8 mouse cellular contexts compared by ENCODE assay signal in genomic region chr14:54701298-54701697, GRCm38 (mm10). TPM values are rescaled to one million over a fixed set of nuclear protein-coding genes. Genes with fewer than 3 reads are reported as not detected.
DNase-seq lines count a peak whose midpoint lies in the region; ATAC-seq lines count a peak whose summit lies in the region.

No protein-coding gene starts in this region.

- no peak overlapping the region for H3K4me2 ChIP-seq in forebrain, embryonic 11.5 days (ENCODE audit: low read depth, low read length, severe bottlenecking)
- no peak overlapping the region for H3K4me2 ChIP-seq in forebrain, embryonic 12.5 days
- no peak overlapping the region for H3K4me2 ChIP-seq in hindbrain, embryonic 12.5 days (replicated peaks)

- H3K4me1 ChIP-seq in forebrain, embryonic 11.5 days (replicated peaks; ENCODE audit: control insufficient read depth, insufficient read depth, low read length) = no peaks in the 10 kb centered on the region
- no peaks in the 10 kb centered on the region for H3K4me1 ChIP-seq in forebrain, embryonic 12.5 days
- H3K4me1 ChIP-seq in hindbrain, embryonic 12.5 days = no peaks in the 10 kb centered on the region

- H3K27ac ChIP-seq in forebrain, embryonic 11.5 days (ENCODE audit: low read depth, low read length) = no peak overlapping the region
- no peak overlapping the region for H3K27ac ChIP-seq in forebrain, embryonic 12.5 days
- H3K27ac ChIP-seq in hindbrain, embryonic 12.5 days = no peak overlapping the region

- 11% methylated on average over 6 of the region's 6 CpGs for WGBS in forebrain, embryonic 11.5 days
- WGBS in forebrain, embryonic 12.5 days = 9% methylated on average over 6 of the region's 6 CpGs
- WGBS in hindbrain, embryonic 12.5 days = 13% methylated on average over 6 of the region's 6 CpGs

- DNase-seq in forebrain, embryonic 11.5 days (ENCODE audit: low spot score) = peak; percentile 84
- DNase-seq in forelimb bud, embryonic 11.5 days (ENCODE audit: low read depth, low spot score) = peak; percentile 75
- peak; percentile 58 to 72 for DNase-seq in layer of hippocampus, postnatal 14 days (ENCODE audit: low spot score in 2 of 2)
- DNase-seq in mesoderm, embryonic 11.5 days (ENCODE audit: low read depth, low spot score) = peak; percentile 82
- peak; percentile 83 to 91 for DNase-seq in spleen, postnatal 10 days (ENCODE audit: low spot score in 2 of 2)

- no peak overlapping the region for H3K4me3 ChIP-seq in forebrain, embryonic 11.5 days (ENCODE audit: low read depth, low read length)
- no peak overlapping the region for H3K4me3 ChIP-seq in forebrain, embryonic 12.5 days (replicated peaks)
- no peak overlapping the region for H3K4me3 ChIP-seq in hindbrain, embryonic 12.5 days

- no peaks in the 10 kb centered on the region for H3K9me3 ChIP-seq in forebrain, embryonic 11.5 days (ENCODE audit: control insufficient read depth, low read length)
- no peaks in the 10 kb centered on the region for H3K9me3 ChIP-seq in forebrain, embryonic 12.5 days
- no peaks in the 10 kb centered on the region for H3K9me3 ChIP-seq in hindbrain, embryonic 12.5 days (replicated peaks)

- no peaks in the 10 kb centered on the region for H3K36me3 ChIP-seq in forebrain, embryonic 11.5 days (ENCODE audit: control insufficient read depth, insufficient read depth, low read length)
- H3K36me3 ChIP-seq in forebrain, embryonic 12.5 days (replicated peaks) = no peaks in the 10 kb centered on the region
- H3K36me3 ChIP-seq in hindbrain, embryonic 12.5 days = no peaks in the 10 kb centered on the region

- no peak overlapping the region for H3K9ac ChIP-seq in forebrain, embryonic 11.5 days (ENCODE audit: low read length)
- H3K9ac ChIP-seq in forebrain, embryonic 12.5 days = no peak overlapping the region
- no peak overlapping the region for H3K9ac ChIP-seq in hindbrain, embryonic 12.5 days

- H3K27me3 ChIP-seq in forebrain, embryonic 11.5 days (ENCODE audit: control insufficient read depth, insufficient read depth, low read length) = no peaks in the 10 kb centered on the region
- H3K27me3 ChIP-seq in forebrain, embryonic 12.5 days = 0 out of 2 replicates have a peak, but pooled peaks cover 4% of the 10 kb centered on the region
- H3K27me3 ChIP-seq in hindbrain, embryonic 12.5 days = peaks cover 5% of the 10 kb centered on the region; the same call in 1 of the 2 replicates

- no peak for ATAC-seq in forebrain, embryonic 11.5 days (replicated peaks; ENCODE audit: low FRiP score)
- ATAC-seq in forebrain, embryonic 12.5 days (ENCODE audit: low FRiP score) = no peak
- ATAC-seq in cerebellum, adult (ENCODE audit: insufficient number of reproducible peaks, low FRiP score, low TSS enrichment) = 0 out of 2 replicates have a peak, but pooled peaks have one; percentile 31
- ATAC-seq in hindbrain, embryonic 12.5 days (ENCODE audit: low FRiP score) = 0 out of 2 replicates have a peak, but pooled peaks have one; percentile 46

RNA-seq across cellular contexts. Expression of gene Gm29776, which starts 2.7 kb away (rescaled TPM):
- 0.17 and 0.23 TPM in 2 replicates for polyA plus RNA-seq in forebrain, embryonic 11.5 days (2014; fragmentation: Nextera tagmentation; extraction: Ambion mirVana)
- polyA plus RNA-seq in forebrain, embryonic 12.5 days (2016; fragmentation: Nextera tagmentation; extraction: Ambion mirVana) = not detected in 2 replicates
- 0.16 and 0.21 TPM in 2 replicates for polyA plus RNA-seq in hindbrain, embryonic 12.5 days (2016; fragmentation: Nextera tagmentation; extraction: Ambion mirVana)
- under 1 TPM in 1 of 2 experiments, not detected in 1; 0.21 TPM for total RNA-seq in layer of hippocampus, postnatal 14 days (2021)

RNA-seq across cellular contexts. Expression of gene Cebpe, which starts 10.7 kb away (rescaled TPM):
- polyA plus RNA-seq in forebrain, embryonic 11.5 days (2014; fragmentation: Nextera tagmentation; extraction: Ambion mirVana) = not detected in 2 replicates
- polyA plus RNA-seq in forebrain, embryonic 12.5 days (2016; fragmentation: Nextera tagmentation; extraction: Ambion mirVana) = not detected in 2 replicates
- polyA plus RNA-seq in hindbrain, embryonic 12.5 days (2016; fragmentation: Nextera tagmentation; extraction: Ambion mirVana) = 0.31 TPM in 1 of 2 replicates, not detected in the other
- total RNA-seq in layer of hippocampus, postnatal 14 days (2021) = not detected

RNA-seq across cellular contexts. Expression of gene Acin1, which starts 14.6 kb away (rescaled TPM):
- 150 and 160 TPM in 2 replicates for polyA plus RNA-seq in forebrain, embryonic 11.5 days (2014; fragmentation: Nextera tagmentation; extraction: Ambion mirVana)
- 188 and 190 TPM in 2 replicates for polyA plus RNA-seq in forebrain, embryonic 12.5 days (2016; fragmentation: Nextera tagmentation; extraction: Ambion mirVana)
- polyA plus RNA-seq in hindbrain, embryonic 12.5 days (2016; fragmentation: Nextera tagmentation; extraction: Ambion mirVana) = 158 and 168 TPM in 2 replicates
- 100 to 1,000 TPM; 210 to 221 TPM for total RNA-seq in layer of hippocampus, postnatal 14 days (2021)

RNA-seq across cellular contexts. Expression of gene 1700123O20Rik, which starts 15.3 kb away (rescaled TPM):
- polyA plus RNA-seq in forebrain, embryonic 11.5 days (2014; fragmentation: Nextera tagmentation; extraction: Ambion mirVana) = 89.9 and 94.4 TPM in 2 replicates
- polyA plus RNA-seq in forebrain, embryonic 12.5 days (2016; fragmentation: Nextera tagmentation; extraction: Ambion mirVana) = 87.5 and 89.7 TPM in 2 replicates
- 83.3 and 86.4 TPM in 2 replicates for polyA plus RNA-seq in hindbrain, embryonic 12.5 days (2016; fragmentation: Nextera tagmentation; extraction: Ambion mirVana)
- 10 to 100 TPM; 25.8 to 27.8 TPM for total RNA-seq in layer of hippocampus, postnatal 14 days (2021)

Comparison
In these comparisons a context has a peak if more than half of its experiments do, and no peak if none do; other contexts are left out.
1. ATAC-seq: peak in cerebellum, adult (single experiment) and hindbrain, embryonic 12.5 days (single experiment); none in forebrain, embryonic 11.5 days (single experiment) and forebrain, embryonic 12.5 days (single experiment).
2. Peak in every context shown above with its lines, with median percentiles within 50 percentile points of each other: DNase-seq.